Mouse (Mus musculus) induced T-regulatory cell, adult 2 months (primary cell): ENCODE data around the gene Top2a.

Experiments
- DNase-seq: peaks from one replicate; pipeline ENCODE4 v3.0.0-alpha.2; 2012; ENCODE audit warnings: low read depth

Gene Top2a

GRCm38 (mm10) chr11:98983551-98983950 is 40.4 kb downstream of the Top2a start:
- DNase-seq, result no peak

- DNase-seq, result no peak
These were observed 41.2 kb downstream of the Top2a start, which contains the start of gene Gjd3 for GRCm38 (mm10) chr11:98982773-98983133. TSS of gene Gjd3 (minus strand) at chr11:98983016.

GRCm38 (mm10) chr11:98981997-98982772 is 41.8 kb downstream of the Top2a start:
- peak; percentile 76 for DNase-seq

- DNase-seq, result no peak
These were observed 42.5 kb downstream of the Top2a start for GRCm38 (mm10) chr11:98981289-98981996.

- DNase-seq, result no peak
These were observed 44.6 kb downstream of the Top2a start for GRCm38 (mm10) chr11:98979356-98979755.

GRCm38 (mm10) chr11:98978526-98979148 is 45.4 kb downstream of the Top2a start:
- DNase-seq, result no peak

GRCm38 (mm10) chr11:98974871-98975719 is 48.9 kb downstream of the Top2a start:
- DNase-seq, result peak; percentile 86

GRCm38 (mm10) chr11:98974213-98974612 is 49.8 kb downstream of the Top2a start:
- no peak for DNase-seq

GRCm38 (mm10) chr11:98973584-98973983 is 50.4 kb downstream of the Top2a start:
- DNase-seq, result no peak

- DNase-seq, result peak; percentile 20
These were observed 51.1 kb downstream of the Top2a start for GRCm38 (mm10) chr11:98972801-98973360.

GRCm38 (mm10) chr11:98972215-98972614 is 51.8 kb downstream of the Top2a start:
- DNase-seq, result peak; percentile 90

GRCm38 (mm10) chr11:98971316-98972031 is 52.5 kb downstream of the Top2a start:
- DNase-seq, result peak; percentile 21

- DNase-seq, result no peak
These were observed 53.6 kb downstream of the Top2a start for GRCm38 (mm10) chr11:98970191-98970925.

- DNase-seq, result no peak
These were observed 54.5 kb downstream of the Top2a start for GRCm38 (mm10) chr11:98969496-98969927.

GRCm38 (mm10) chr11:98968716-98969495 is 55.1 kb downstream of the Top2a start:
- DNase-seq, result peak; percentile 41

GRCm38 (mm10) chr11:98968079-98968478 is 55.9 kb downstream of the Top2a start:
- DNase-seq, result no peak

GRCm38 (mm10) chr11:98966499-98967141 is 57.4 kb downstream of the Top2a start:
- DNase-seq, result no peak

- DNase-seq, result no peak
These were observed 58.4 kb downstream of the Top2a start for GRCm38 (mm10) chr11:98965416-98966077.
